Mouse (Mus musculus) kidney, adult 8-10 months (tissue): ENCODE data around the gene Msl2.
A peak's percentile ranks its signal among the peaks of the same experiment; 100 is the strongest.

Source experiments
- DNase-seq, 2 experiments: peaks; one replicate each; pipeline ENCODE4 v3.0.0; 2022

The Msl2 gene

GRCm38 (mm10) chr9:101073987-101074331 is at the start of gene Msl2:
Gene Msl2 (plus strand): TSS chr9:101074101.
- no peak for DNase-seq

GRCm38 (mm10) chr9:101033761-101034447 is 40.0 kb upstream of the Msl2 start:
- DNase-seq = no peak

- DNase-seq = peak; percentile 96 to 98
Observed at GRCm38 (mm10) chr9:101034448-101035098, 39.3 kb upstream of the Msl2 start, which contains the start of gene Pccb. Gene Pccb (minus strand): TSS chr9:101034898.

GRCm38 (mm10) chr9:101035836-101036596 is 37.9 kb upstream of the Msl2 start:
- DNase-seq = peak; percentile 63 to 86

- DNase-seq = peak; percentile 60 to 83
Observed at GRCm38 (mm10) chr9:101036876-101037275, 37.0 kb upstream of the Msl2 start.

GRCm38 (mm10) chr9:101037396-101037795 is 36.5 kb upstream of the Msl2 start:
- DNase-seq = peak; percentile 52 to 62

GRCm38 (mm10) chr9:101038634-101039033 is 35.3 kb upstream of the Msl2 start:
- DNase-seq = no peak

GRCm38 (mm10) chr9:101041508-101041907 is 32.4 kb upstream of the Msl2 start:
- no peak for DNase-seq

GRCm38 (mm10) chr9:101042249-101042648 is 31.7 kb upstream of the Msl2 start:
- DNase-seq = no peak

GRCm38 (mm10) chr9:101045710-101046338 is 28.1 kb upstream of the Msl2 start:
- DNase-seq = peak; percentile 25 to 45

GRCm38 (mm10) chr9:101052007-101052406 is 21.9 kb upstream of the Msl2 start:
- DNase-seq = no peak

- DNase-seq = no peak
Observed at GRCm38 (mm10) chr9:101052691-101053090, 21.2 kb upstream of the Msl2 start.

- DNase-seq = no peak
Observed at GRCm38 (mm10) chr9:101053279-101053678, 20.6 kb upstream of the Msl2 start.

- DNase-seq = no peak
Observed at GRCm38 (mm10) chr9:101057156-101057555, 16.7 kb upstream of the Msl2 start.

- no peak for DNase-seq
Observed at GRCm38 (mm10) chr9:101061035-101061434, 12.9 kb upstream of the Msl2 start.

- DNase-seq = no peak
Observed at GRCm38 (mm10) chr9:101062253-101062780, 11.6 kb upstream of the Msl2 start.

GRCm38 (mm10) chr9:101065076-101065602 is 8.8 kb upstream of the Msl2 start:
- DNase-seq = no peak

- DNase-seq = no peak
Observed at GRCm38 (mm10) chr9:101069781-101070180, 4.1 kb upstream of the Msl2 start.

GRCm38 (mm10) chr9:101072506-101072905 is 1.4 kb upstream of the Msl2 start:
- DNase-seq = no peak

- peak; percentile 99 for DNase-seq
Observed at GRCm38 (mm10) chr9:101073041-101073986, 587 bp upstream of the Msl2 start.

GRCm38 (mm10) chr9:101074332-101075021 is 576 bp downstream of the Msl2 start:
- DNase-seq = peak; percentile 83 to 85
